Mouse (Mus musculus) MEL (cell line): ENCODE measurements around the gene Gm26620. TPM values are rescaled to one million over a fixed set of nuclear protein-coding genes. Genes with fewer than 3 reads are reported as not detected.

Experiments used
- DNase-seq: peaks from one replicate; pipeline ENCODE4 v3.0.0; 2011; ENCODE audit warnings: low read depth, low spot score
- H3K27ac ChIP-seq: 2 replicates; pipeline ENCODE4 v1.5.1; 2012; ENCODE audit warnings: low read depth, mild to moderate bottlenecking, control low read depth, low read length, moderate library complexity; ENCODE audit not compliant: control insufficient read depth
- H3K27me3 ChIP-seq, 2 experiments: fragments of 150-350 bp in 1 of 2; sonication (generic) in 1 of 2; 2 replicates each; pipeline ENCODE4 v1.6.1; 2012; ENCODE audit warnings: low read length in 2 of 2, mild to moderate bottlenecking in 2 of 2, improper control_type of control experiment in 1 of 2, moderate library complexity in 1 of 2; ENCODE audit not compliant: insufficient read depth in 2 of 2, control insufficient read depth in 1 of 2
- H3K36me3 ChIP-seq, 2 experiments: 2 replicates each; pipeline ENCODE4 v1.6.1; 2012 to 2014; ENCODE audit warnings: low read length in 2 of 2, improper control_type of control experiment in 1 of 2, inconsistent platforms in 1 of 2, mild to moderate bottlenecking in 1 of 2; ENCODE audit not compliant: insufficient read depth in 2 of 2, control insufficient read depth in 1 of 2
- H3K4me1 ChIP-seq, 2 experiments: fragments of 150-350 bp in 1 of 2; sonication (generic) in 1 of 2; 2 replicates each; pipeline ENCODE4 v1.6.1; 2012; ENCODE audit warnings: low read length in 2 of 2, improper control_type of control experiment in 1 of 2, mild to moderate bottlenecking in 1 of 2; ENCODE audit not compliant: insufficient read depth in 2 of 2, control insufficient read depth in 1 of 2
- H3K4me3 ChIP-seq, 2 experiments: fragments of 150-350 bp in 1 of 2; sonication (generic) in 1 of 2; 2 replicates each; pipeline ENCODE4 v1.5.1; 2012; ENCODE audit warnings: low read depth in 2 of 2, low read length in 2 of 2, mild to moderate bottlenecking in 2 of 2, moderate library complexity in 2 of 2, control low read depth in 1 of 2, improper control_type of control experiment in 1 of 2; ENCODE audit not compliant: control insufficient read depth in 1 of 2, insufficient read depth in 1 of 2
- H3K79me2 ChIP-seq: 2 replicates; pipeline ENCODE4 v1.6.1; 2012; ENCODE audit warnings: mild to moderate bottlenecking, low read length, moderate library complexity; ENCODE audit not compliant: control insufficient read depth, poor library complexity, insufficient read depth
- H3K9ac ChIP-seq: 2 replicates; pipeline ENCODE4 v1.6.1; 2012; ENCODE audit warnings: low read depth, mild to moderate bottlenecking, control low read depth, low read length, moderate library complexity; ENCODE audit not compliant: control insufficient read depth, poor library complexity, severe bottlenecking
- H3K9me3 ChIP-seq: fragments of 150-350 bp; sonication (generic); replicated peaks from 2 replicates; pipeline ENCODE4 v1.6.1; 2012; ENCODE audit warnings: mild to moderate bottlenecking, low read length, improper control_type of control experiment, moderate library complexity; ENCODE audit not compliant: insufficient read depth
- BHLHE40 ChIP-seq: IDR thresholded peaks from 2 replicates; pipeline ENCODE4 v1.6.1; 2012; ENCODE audit warnings: low read depth, mild to moderate bottlenecking, inconsistent platforms, low read length, improper control_type of control experiment, borderline replicate concordance
- CHD1 ChIP-seq: IDR thresholded peaks from 2 replicates; pipeline ENCODE4 v1.6.1; 2012; ENCODE audit warnings: low read depth, mild to moderate bottlenecking, inconsistent platforms, low read length, improper control_type of control experiment
- CHD2 ChIP-seq: IDR thresholded peaks from 2 replicates; pipeline ENCODE4 v1.6.1; 2011; ENCODE audit warnings: low read length, improper control_type of control experiment
- E2F4 ChIP-seq: IDR thresholded peaks from 2 replicates; pipeline ENCODE4 v1.6.1; 2011; ENCODE audit warnings: low read depth, low read length, improper control_type of control experiment, borderline replicate concordance
- ELF1 ChIP-seq: IDR thresholded peaks from 2 replicates; pipeline ENCODE4 v1.6.1; 2014; ENCODE audit warnings: low read depth, mild to moderate bottlenecking, inconsistent platforms, low read length, improper control_type of control experiment, moderate library complexity
- EP300 ChIP-seq, 2 experiments: IDR thresholded peaks; 2 replicates each; pipeline ENCODE4 v1.6.1; 2011; ENCODE audit warnings: improper control_type of control experiment in 2 of 2, low read length in 2 of 2, low read depth in 1 of 2, mild to moderate bottlenecking in 1 of 2
- ETS1 ChIP-seq: IDR thresholded peaks from 2 replicates; pipeline ENCODE4 v1.6.1; 2012; ENCODE audit warnings: low read depth, mild to moderate bottlenecking, inconsistent platforms, low read length, improper control_type of control experiment, moderate library complexity
- GABPA ChIP-seq: IDR thresholded peaks from 2 replicates; pipeline ENCODE4 v1.6.1; 2012; ENCODE audit warnings: low read depth, mild to moderate bottlenecking, inconsistent platforms, low read length, improper control_type of control experiment, moderate library complexity
- GATA1 ChIP-seq: IDR thresholded peaks from 2 replicates; pipeline ENCODE4 v1.6.1; 2011; ENCODE audit warnings: low read depth, low read length, improper control_type of control experiment
- HCFC1 ChIP-seq: IDR thresholded peaks from 2 replicates; pipeline ENCODE4 v1.6.1; 2012; ENCODE audit warnings: low read depth, mild to moderate bottlenecking, inconsistent platforms, low read length, improper control_type of control experiment, moderate library complexity
- JUND ChIP-seq: IDR thresholded peaks from 2 replicates; pipeline ENCODE4 v1.6.1; 2011; ENCODE audit warnings: low read depth, mild to moderate bottlenecking, improper control_type of control experiment, low read length
- MAX ChIP-seq: IDR thresholded peaks from 2 replicates; pipeline ENCODE4 v1.6.1; 2011; ENCODE audit warnings: low read length, improper control_type of control experiment
- MAZ ChIP-seq: IDR thresholded peaks from 2 replicates; pipeline ENCODE4 v1.6.1; 2012; ENCODE audit warnings: low read depth, mild to moderate bottlenecking, inconsistent platforms, low read length, improper control_type of control experiment
- MEF2A ChIP-seq: IDR thresholded peaks from 2 replicates; pipeline ENCODE4 v1.6.1; 2014; ENCODE audit warnings: low read depth, mild to moderate bottlenecking, inconsistent platforms, low read length, improper control_type of control experiment; ENCODE audit not compliant: poor library complexity, insufficient replicate concordance, severe bottlenecking; ENCODE audit errors: extremely low read depth
- MXI1 ChIP-seq: IDR thresholded peaks from 2 replicates; pipeline ENCODE4 v1.6.1; 2011; ENCODE audit warnings: mild to moderate bottlenecking, low read depth, low read length, improper control_type of control experiment
- MYB ChIP-seq: IDR thresholded peaks from 2 replicates; pipeline ENCODE4 v1.6.1; 2011; ENCODE audit warnings: mild to moderate bottlenecking, low read depth, low read length, improper control_type of control experiment
- MYC ChIP-seq: IDR thresholded peaks from 2 replicates; pipeline ENCODE4 v1.6.1; 2011; ENCODE audit warnings: low read depth, mild to moderate bottlenecking, low read length, improper control_type of control experiment, moderate library complexity
- NELFE ChIP-seq: IDR thresholded peaks from 2 replicates; pipeline ENCODE4 v1.6.1; 2011; ENCODE audit warnings: low read depth, low read length, improper control_type of control experiment
- NRF1 ChIP-seq: IDR thresholded peaks from 2 replicates; pipeline ENCODE4 v1.6.1; 2014; ENCODE audit warnings: low read depth, mild to moderate bottlenecking, inconsistent platforms, low read length, improper control_type of control experiment, moderate library complexity; ENCODE audit not compliant: poor library complexity, insufficient read depth, severe bottlenecking
- POLR2A ChIP-seq, 2 experiments: IDR thresholded peaks; 2 replicates each; pipeline ENCODE4 v1.6.1; 2011 to 2012; ENCODE audit warnings: low read length in 2 of 2, mild to moderate bottlenecking in 2 of 2, control low read depth in 1 of 2, improper control_type of control experiment in 1 of 2, low read depth in 1 of 2, moderate library complexity in 1 of 2; ENCODE audit not compliant: control insufficient read depth in 1 of 2, insufficient read depth in 1 of 2, poor library complexity in 1 of 2
- POLR2AphosphoS5 ChIP-seq: IDR thresholded peaks from 2 replicates; pipeline ENCODE4 v1.6.1; 2012; ENCODE audit warnings: low read depth, borderline replicate concordance, mild to moderate bottlenecking, inconsistent platforms, low read length, moderate library complexity, mixed read lengths
- RAD21 ChIP-seq: IDR thresholded peaks from 2 replicates; pipeline ENCODE4 v1.6.1; 2011; ENCODE audit warnings: mild to moderate bottlenecking, low read depth, low read length, improper control_type of control experiment
- RCOR1 ChIP-seq: IDR thresholded peaks from 2 replicates; pipeline ENCODE4 v1.6.1; 2012; ENCODE audit warnings: low read depth, mild to moderate bottlenecking, inconsistent platforms, low read length, improper control_type of control experiment
- SIN3A ChIP-seq: IDR thresholded peaks from 2 replicates; pipeline ENCODE4 v1.6.1; 2012; ENCODE audit warnings: low read length, improper control_type of control experiment, inconsistent platforms
- SMC3 ChIP-seq: IDR thresholded peaks from 2 replicates; pipeline ENCODE4 v1.6.1; 2011; ENCODE audit warnings: low read depth, low read length, improper control_type of control experiment
- TAL1 ChIP-seq: IDR thresholded peaks from 2 replicates; pipeline ENCODE4 v1.6.1; 2012; ENCODE audit warnings: mild to moderate bottlenecking, inconsistent platforms, low read length, moderate library complexity, mixed read lengths
- TCF12 ChIP-seq: IDR thresholded peaks from 2 replicates; pipeline ENCODE4 v1.6.1; 2014; ENCODE audit warnings: low read depth, mild to moderate bottlenecking, inconsistent platforms, low read length, improper control_type of control experiment, moderate library complexity
- UBTF ChIP-seq: IDR thresholded peaks from 2 replicates; pipeline ENCODE4 v1.6.1; 2012; ENCODE audit warnings: low read depth, mild to moderate bottlenecking, inconsistent platforms, low read length, improper control_type of control experiment, moderate library complexity, borderline replicate concordance; ENCODE audit not compliant: insufficient read depth
- USF1 ChIP-seq: IDR thresholded peaks from 2 replicates; pipeline ENCODE4 v1.6.1; 2014; ENCODE audit warnings: low read depth, mild to moderate bottlenecking, inconsistent platforms, low read length, improper control_type of control experiment, moderate library complexity
- USF2 ChIP-seq, 2 experiments: IDR thresholded peaks; 2 replicates each; pipeline ENCODE4 v1.6.1; 2011 to 2012; ENCODE audit warnings: improper control_type of control experiment in 2 of 2, low read length in 2 of 2, borderline replicate concordance in 1 of 2, inconsistent platforms in 1 of 2, low read depth in 1 of 2, mild to moderate bottlenecking in 1 of 2; ENCODE audit not compliant: insufficient read depth in 1 of 2
- ZC3H11A ChIP-seq: IDR thresholded peaks from 2 replicates; pipeline ENCODE4 v1.6.1; 2012; ENCODE audit warnings: low read depth, mild to moderate bottlenecking, inconsistent platforms, low read length, improper control_type of control experiment
- ZKSCAN1 ChIP-seq: IDR thresholded peaks from 2 replicates; pipeline ENCODE4 v1.6.1; 2012; ENCODE audit warnings: low read depth, mild to moderate bottlenecking, inconsistent platforms, low read length, improper control_type of control experiment, moderate library complexity
- ZMIZ1 ChIP-seq: IDR thresholded peaks from 2 replicates; pipeline ENCODE4 v1.6.1; 2012; ENCODE audit warnings: low read depth, mild to moderate bottlenecking, inconsistent platforms, low read length, improper control_type of control experiment, moderate library complexity
- ZNF384 ChIP-seq: IDR thresholded peaks from 2 replicates; pipeline ENCODE4 v1.6.1; 2012; ENCODE audit warnings: low read depth, mild to moderate bottlenecking, inconsistent platforms, low read length, improper control_type of control experiment
- polyA plus RNA-seq, 2 experiments: library from polyadenylated mRNA; stranded (reverse) in 1 of 2; unstranded in 1 of 2; fragments of >175 nt in 1 of 2; fragments of >200 nt in 1 of 2; gene quantifications; 2 replicates each; pipeline versions ENCODE4 v1.2.1 to v1.2.4; 2012; ENCODE audit warnings: low replicate concordance in 2 of 2, low read depth in 1 of 2; ENCODE audit not compliant: insufficient read length in 2 of 2, insufficient read depth in 1 of 2, missing spikeins in 1 of 2
- total RNA-seq: library from RNA; depleted of rRNA; stranded (reverse); fragments of 300-350 nt; gene quantifications from 2 replicates; pipeline ENCODE4 v1.2.3, GENCODE M21; 2012

Gene Gm26620
- total and polyA plus RNA-seq, 3 experiments: 1.0 to 5.5 TPM; not detected in 1

DNA sequence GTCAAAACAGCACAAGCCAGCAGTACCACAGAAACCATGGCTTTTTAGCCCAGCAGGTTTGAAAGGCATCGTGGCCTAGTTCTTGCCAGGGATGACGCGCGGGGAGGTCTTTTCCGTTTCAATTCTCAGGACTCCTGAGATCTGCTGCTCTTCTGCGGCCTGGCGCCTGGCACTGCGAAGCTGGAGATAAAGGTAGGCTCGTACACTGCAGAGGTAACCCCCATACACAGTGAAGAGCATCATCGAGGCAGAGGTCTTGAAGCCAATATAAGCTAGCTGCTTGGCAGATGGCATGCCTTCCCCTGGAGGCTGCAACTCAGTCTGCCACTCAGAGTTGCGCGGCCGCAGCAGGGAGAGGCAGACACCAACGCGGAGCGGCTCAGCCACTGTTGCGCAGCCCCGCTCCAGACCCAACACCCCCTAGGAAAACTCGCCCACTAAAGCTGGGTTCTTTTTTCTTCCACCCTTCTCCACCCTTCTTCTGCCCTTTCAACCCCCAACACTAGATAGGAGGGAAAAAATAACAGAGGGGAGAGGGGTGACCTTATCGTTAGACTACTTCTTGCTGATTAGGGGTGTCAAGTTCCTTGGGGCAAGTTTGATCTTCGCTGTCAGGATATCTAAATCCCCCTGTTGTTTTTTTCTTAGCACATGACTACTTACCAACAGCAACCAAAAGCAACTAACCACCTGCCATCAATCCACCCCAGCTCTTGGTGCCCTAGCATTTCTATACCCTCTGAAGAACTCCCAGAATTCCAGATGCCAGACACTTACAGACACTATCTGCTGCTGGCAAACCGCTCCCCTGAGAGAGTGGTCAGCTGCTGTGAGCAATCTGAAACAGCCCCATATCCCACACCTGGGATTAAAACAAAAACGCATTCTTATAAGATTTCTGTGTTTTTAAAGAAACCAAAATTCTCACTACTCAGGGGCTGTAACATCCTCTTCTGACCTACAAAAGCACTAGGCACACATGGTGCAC lies 33.9 kb upstream of the Gm26620 start:
- peaks cover 0 to 50% of the 10 kb centered on the region in 2 experiments; a peak in 3 of 4 replicates for H3K36me3 ChIP-seq
- peak overlapping the region; percentile 24 for H3K9ac ChIP-seq
- H3K9me3 ChIP-seq: no peaks in the 10 kb centered on the region
- peak overlapping the region; percentile 54 for H3K27ac ChIP-seq
- H3K4me1 ChIP-seq: peaks cover 27 to 39% of the 10 kb centered on the region in 2 experiments
- no peaks in the 10 kb centered on the region for H3K27me3 ChIP-seq
- TF ChIP-seq GABPA (no peak), ELF1 (no peak), POLR2AphosphoS5 (no peak), ZNF384 (peak; percentile 70), JUND (no peak), MYB (no peak), RCOR1 (peak; percentile 55; the same call in 1 of the 2 replicates), TCF12 (peak; percentile 80), UBTF (no peak), CHD2 (no peak), HCFC1 (no peak), MXI1 (no peak), ZMIZ1 (no peak), RAD21 (no peak), MAZ (peak; percentile 46), SIN3A (peak; percentile 54; the same call in 1 of the 2 replicates), MEF2A (no peak), ETS1 (peak; percentile 80; the same call in 1 of the 2 replicates), USF2 (IDR thresholded peaks at IDR 0.05; ENCODE audit: borderline replicate concordance in 1 of 2, insufficient read depth in 1 of 2, low read depth in 1 of 2, low read length in 2 of 2) (no peak), NRF1 (peak; percentile 28; the same call in 1 of the 2 replicates), USF1 (0 out of 2 replicates have a peak, but pooled peaks have one; percentile 7), E2F4 (no peak), CHD1 (no peak), ZKSCAN1 (no peak), MAX (0 out of 2 replicates have a peak, but pooled peaks have one; percentile 20), MYC (no peak), SMC3 (no peak), GATA1 (peak; percentile 87), TAL1 (peak; percentile 50), EP300 (IDR thresholded peaks at IDR 0.05; ENCODE audit: low read depth in 1 of 2, low read length in 2 of 2) (peak; percentile 80 to 83), ZC3H11A (no peak), POLR2A (IDR thresholded peaks at IDR 0.05; ENCODE audit: control insufficient read depth in 1 of 2, insufficient read depth in 1 of 2, low read depth in 1 of 2, low read length in 2 of 2, poor library complexity in 1 of 2) (no peak), NELFE (no peak), BHLHE40 (peak; percentile 74; the same call in 1 of the 2 replicates)
- peak; percentile 68 for DNase-seq
- H3K79me2 ChIP-seq: no peaks in the 10 kb centered on the region; the same call in 1 of the 2 replicates
- H3K4me3 ChIP-seq: peak overlapping the region in 1 of 2 experiments; percentile 2; a peak in 1 of 4 replicates
